ENCODE assay signal across 13 mouse cellular contexts in the genomic region with DNA sequence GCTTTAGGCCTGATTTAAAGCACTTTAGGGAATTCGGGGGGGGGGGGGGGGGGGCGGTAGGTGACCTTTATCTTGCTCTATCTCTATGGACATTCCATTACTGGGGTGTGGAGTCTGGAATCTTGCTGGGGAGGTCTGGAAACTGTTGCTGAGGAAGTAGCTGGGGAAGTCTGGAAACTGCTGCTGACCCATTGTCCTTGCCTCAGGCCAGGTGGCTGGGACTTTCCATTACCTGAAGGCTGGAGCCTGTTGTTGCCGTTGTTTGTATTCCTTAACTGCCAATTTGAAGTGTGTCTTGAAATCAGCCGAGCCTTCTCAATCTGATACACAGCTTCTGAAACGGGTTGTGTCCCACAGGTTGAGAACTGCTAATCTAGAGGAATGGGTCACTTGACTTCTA.
"Had no signal": no experiment of that assay in that cellular context is flagged by ENCODE, and none has a peak within 500 bp of the region (broad histone marks: within the 10 kb centered on the region; RNA-seq: fewer than 3 reads in every experiment).

No protein-coding gene starts in this region.

- ATAC-seq: liver, embryonic 12.5 days had no signal

- H3K27me3 ChIP-seq: limb, embryonic 15.5 days; liver, embryonic 12.5 days; neural tube, embryonic 15.5 days had no signal

- DNase-seq: lung, postnatal 10 days; lung, postnatal 4 days; midbrain, embryonic 14.5 days; thymus, postnatal 4 days had no signal

- H3K4me3 ChIP-seq: left cerebral cortex, adult 2 months; limb, embryonic 15.5 days; liver, embryonic 12.5 days; midbrain, embryonic 10.5 days; myocyte; neural tube, embryonic 15.5 days had no signal

- H3K4me1 ChIP-seq: limb, embryonic 15.5 days; liver, embryonic 12.5 days; midbrain, embryonic 10.5 days; neural tube, embryonic 15.5 days had no signal

- H3K4me2 ChIP-seq: limb, embryonic 15.5 days; liver, embryonic 12.5 days; lung, embryonic 14.5 days; neural tube, embryonic 15.5 days had no signal

- H3K27ac ChIP-seq: kidney, postnatal 0 days; left cerebral cortex, adult 2 months; limb, embryonic 15.5 days; liver, embryonic 12.5 days; midbrain, embryonic 10.5 days; neural tube, embryonic 15.5 days; stomach, postnatal 0 days had no signal

- H3K36me3 ChIP-seq: limb, embryonic 15.5 days; liver, embryonic 12.5 days; midbrain, embryonic 10.5 days; neural tube, embryonic 15.5 days had no signal

- H3K9me3 ChIP-seq: limb, embryonic 15.5 days; liver, embryonic 12.5 days; midbrain, embryonic 10.5 days; neural tube, embryonic 15.5 days had no signal

- H3K9ac ChIP-seq: limb, embryonic 15.5 days; liver, embryonic 12.5 days; lung, embryonic 14.5 days; neural tube, embryonic 15.5 days had no signal
